Mouse (Mus musculus): ENCODE data around the gene Hist2h3c1. TPM values are rescaled to one million over a fixed set of nuclear protein-coding genes. Genes with fewer than 3 reads are reported as not detected.

Gene Hist2h3c1
- polyA plus RNA-seq, 1 experiment, result not detected

- no peak for TF ChIP-seq E2F4 (IDR thresholded peaks at IDR 0.05; ENCODE audit: insufficient read depth)
- no peak overlapping the region for H3K4me3 ChIP-seq
- H3K27me3 ChIP-seq (ENCODE audit: control insufficient read depth, insufficient read depth, insufficient read length), result no peaks in the 10 kb centered on the region
- no peaks in the 10 kb centered on the region for H3K36me3 ChIP-seq (ENCODE audit: control insufficient read depth, insufficient read depth)
- H3K4me2 ChIP-seq (ENCODE audit: low read depth), result no peak overlapping the region
- H3K79me2 ChIP-seq (ENCODE audit: control insufficient read depth, insufficient read depth), result no peaks in the 10 kb centered on the region
- no peak overlapping the region for H3ac ChIP-seq (ENCODE audit: control insufficient read depth, insufficient read length)
These were observed 46.9 kb downstream of the Hist2h3c1 start for GRCm38 (mm10) chr3:96293368-96293767.

- Histone ChIP-seq H3K4me3 (no peak within 1 kb of the TSS), H3K36me3 (ENCODE audit: control insufficient read depth, insufficient read depth) (no peaks in the 10 kb centered on the region), H3K27me3 (ENCODE audit: control insufficient read depth, insufficient read depth, insufficient read length) (no peaks in the 10 kb centered on the region), H3K4me2 (ENCODE audit: low read depth) (no peak within 1 kb of the TSS), H3K79me2 (ENCODE audit: control insufficient read depth, insufficient read depth) (no peaks in the 10 kb centered on the region), H3ac (ENCODE audit: control insufficient read depth, insufficient read length) (no peak within 1 kb of the TSS)
- TF ChIP-seq MYOD1 (IDR thresholded peaks at IDR 0.05; ENCODE audit: control insufficient read depth in 1 of 3, insufficient read length in 2 of 3, low read depth in 2 of 3) (no peak), TCF12 (IDR thresholded peaks at IDR 0.05; ENCODE audit: insufficient read depth, poor library complexity, severe bottlenecking) (no peak), SRF (IDR thresholded peaks at IDR 0.05; ENCODE audit: control insufficient read depth, insufficient read length, low read depth) (no peak), TCF3 (IDR thresholded peaks at IDR 0.05; ENCODE audit: insufficient read length, low read depth) (no peak), MYOG (IDR thresholded peaks at IDR 0.05; ENCODE audit: control insufficient read depth in 1 of 3, insufficient read depth in 1 of 3, insufficient read length in 2 of 3, low read depth in 2 of 3) (no peak), E2F4 (IDR thresholded peaks at IDR 0.05; ENCODE audit: insufficient read depth) (no peak), USF1 (IDR thresholded peaks at IDR 0.05; ENCODE audit: low read depth) (no peak), POLR2AphosphoS2 (IDR thresholded peaks at IDR 0.05; ENCODE audit: insufficient read length, low read depth) (no peak)
These were observed 47.3 kb downstream of the Hist2h3c1 start, which contains the start of gene Fcgr1 for GRCm38 (mm10) chr3:96293787-96294186. Fcgr1 (minus strand) TSS chr3:96293969.

Other genes with a start within 250 kb of the Hist2h3c1 start
- gene Vps45, start 188.2 kb upstream of the Hist2h3c1 start, polyA plus RNA-seq (2012; fragmentation: generic; extraction: Trizol), result 22.0 TPM
- gene Otud7b, start 142.2 kb upstream of the Hist2h3c1 start, polyA plus RNA-seq (2012; fragmentation: generic; extraction: Trizol), result 16.4 TPM
- gene Mtmr11, start 84.7 kb upstream of the Hist2h3c1 start, polyA plus RNA-seq (2012; fragmentation: generic; extraction: Trizol), result 4.6 TPM
- gene Sf3b4, start 74.4 kb upstream of the Hist2h3c1 start, polyA plus RNA-seq (2012; fragmentation: generic; extraction: Trizol), result 77.5 TPM
- 0.28 TPM for gene Sv2a, start 65.5 kb upstream of the Hist2h3c1 start, polyA plus RNA-seq (2012; fragmentation: generic; extraction: Trizol)
- gene Bola1, start 27.0 kb upstream of the Hist2h3c1 start, polyA plus RNA-seq (2012; fragmentation: generic; extraction: Trizol), result 88.0 TPM
- gene Hist2h2ab, start 26.8 kb upstream of the Hist2h3c1 start, polyA plus RNA-seq (2012; fragmentation: generic; extraction: Trizol), result not detected
- 1.3 TPM for gene Hist2h2ac, start 25.8 kb upstream of the Hist2h3c1 start, polyA plus RNA-seq (2012; fragmentation: generic; extraction: Trizol)
- gene Hist2h2be, start 25.6 kb upstream of the Hist2h3c1 start, polyA plus RNA-seq (2012; fragmentation: generic; extraction: Trizol), result 2.2 TPM
- gene Hist2h3c2, start 7.6 kb upstream of the Hist2h3c1 start, polyA plus RNA-seq (2012; fragmentation: generic; extraction: Trizol), result 22.7 TPM
- 103 TPM for gene Hist2h2aa2, start 6.4 kb upstream of the Hist2h3c1 start, polyA plus RNA-seq (2012; fragmentation: generic; extraction: Trizol)
- gene Hist2h2aa1, start 1.2 kb upstream of the Hist2h3c1 start, polyA plus RNA-seq (2012; fragmentation: generic; extraction: Trizol), result not detected
- 1.1 TPM for gene Hist2h4, start 16.6 kb downstream of the Hist2h3c1 start, polyA plus RNA-seq (2012; fragmentation: generic; extraction: Trizol)
- gene Hist2h3b, start 22.0 kb downstream of the Hist2h3c1 start, polyA plus RNA-seq (2012; fragmentation: generic; extraction: Trizol), result 1.1 TPM
- 3.7 TPM for gene Hist2h2bb, start 23.1 kb downstream of the Hist2h3c1 start, polyA plus RNA-seq (2012; fragmentation: generic; extraction: Trizol)
- 0.05 TPM for gene Fcgr1, start 47.3 kb downstream of the Hist2h3c1 start, polyA plus RNA-seq (2012; fragmentation: generic; extraction: Trizol)
- not detected for gene BC107364, start 205.6 kb downstream of the Hist2h3c1 start, polyA plus RNA-seq (2012; fragmentation: generic; extraction: Trizol)

Data from myocyte (in vitro differentiated cells).